Mouse (Mus musculus): ENCODE results near the gene Mrpl2. TPM values are rescaled to one million over a fixed set of nuclear protein-coding genes. Genes with fewer than 3 reads are reported as not detected.

The Mrpl2 gene
- polyA plus RNA-seq, 1 experiment from 2014 or later = 94.8 TPM

- peak; percentile 79 for DNase-seq (ENCODE audit: low spot score)
- H3K27ac ChIP-seq (ENCODE audit: low read depth, low read length) = peak overlapping the region; percentile 88
- H3K4me2 ChIP-seq (replicated peaks; ENCODE audit: low read depth, low read length) = peak overlapping the region; percentile 63
- no peak overlapping the region; the same call in 1 of the 2 replicates for H3K9ac ChIP-seq (ENCODE audit: low read depth, low read length)
- no peaks in the 10 kb centered on the region for H3K9me3 ChIP-seq (ENCODE audit: control insufficient read depth, low read length)
- 2% methylated on average over 12 of the region's 12 CpGs for WGBS
- no peaks in the 10 kb centered on the region for H3K27me3 ChIP-seq (ENCODE audit: control insufficient read depth, insufficient read depth, low read length)
- H3K4me3 ChIP-seq (ENCODE audit: low read depth, low read length) = peak overlapping the region; percentile 95
- H3K36me3 ChIP-seq (ENCODE audit: control insufficient read depth, insufficient read depth, low read length) = no peaks in the 10 kb centered on the region
- peak; percentile 67 for ATAC-seq (ENCODE audit: low FRiP score)
- peaks cover 14% of the 10 kb centered on the region for H3K4me1 ChIP-seq (replicated peaks; ENCODE audit: control insufficient read depth, insufficient read depth, low read length)
Measured at GRCm38 (mm10) chr17:46629685-46630441, 16.2 kb upstream of the Mrpl2 start.

- Histone ChIP-seq H3K4me1 (replicated peaks; ENCODE audit: control insufficient read depth, insufficient read depth, low read length) (no peaks in the 10 kb centered on the region), H3K9ac (ENCODE audit: low read depth, low read length) (no peak overlapping the region), H3K27ac (ENCODE audit: low read depth, low read length) (no peak overlapping the region), H3K36me3 (ENCODE audit: control insufficient read depth, insufficient read depth, low read length) (0 out of 2 replicates have a peak, but pooled peaks cover 3% of the 10 kb centered on the region), H3K4me2 (replicated peaks; ENCODE audit: low read depth, low read length) (no peak overlapping the region), H3K27me3 (ENCODE audit: control insufficient read depth, insufficient read depth, low read length) (no peaks in the 10 kb centered on the region), H3K4me3 (ENCODE audit: low read depth, low read length) (no peak overlapping the region), H3K9me3 (ENCODE audit: control insufficient read depth, low read length) (no peaks in the 10 kb centered on the region)
- ATAC-seq (ENCODE audit: low FRiP score) = peak; percentile 40
- 27% methylated on average over 14 of the region's 15 CpGs for WGBS
- peak; percentile 71 for DNase-seq (ENCODE audit: low spot score)
Measured at GRCm38 (mm10) chr17:46636831-46637523, 9.1 kb upstream of the Mrpl2 start.

- Histone ChIP-seq H3K9me3 (ENCODE audit: control insufficient read depth, low read length) (no peaks in the 10 kb centered on the region), H3K36me3 (ENCODE audit: control insufficient read depth, insufficient read depth, low read length) (0 out of 2 replicates have a peak, but pooled peaks cover 3% of the 10 kb centered on the region), H3K4me3 (ENCODE audit: low read depth, low read length) (no peak overlapping the region), H3K9ac (ENCODE audit: low read depth, low read length) (no peak overlapping the region), H3K4me1 (replicated peaks; ENCODE audit: control insufficient read depth, insufficient read depth, low read length) (no peaks in the 10 kb centered on the region), H3K27me3 (ENCODE audit: control insufficient read depth, insufficient read depth, low read length) (no peaks in the 10 kb centered on the region), H3K4me2 (replicated peaks; ENCODE audit: low read depth, low read length) (no peak overlapping the region), H3K27ac (ENCODE audit: low read depth, low read length) (no peak overlapping the region)
- WGBS = 77% methylated on average over 9 of the region's 9 CpGs
- DNase-seq (ENCODE audit: low spot score) (no peak), ATAC-seq (ENCODE audit: low FRiP score) (no peak)
Measured at GRCm38 (mm10) chr17:46639929-46640328, 6.1 kb upstream of the Mrpl2 start.

- Histone ChIP-seq H3K4me1 (replicated peaks; ENCODE audit: control insufficient read depth, insufficient read depth, low read length) (no peaks in the 10 kb centered on the region), H3K27ac (ENCODE audit: low read depth, low read length) (no peak overlapping the region), H3K9ac (ENCODE audit: low read depth, low read length) (no peak overlapping the region), H3K4me3 (ENCODE audit: low read depth, low read length) (no peak overlapping the region), H3K36me3 (ENCODE audit: control insufficient read depth, insufficient read depth, low read length) (0 out of 2 replicates have a peak, but pooled peaks cover 3% of the 10 kb centered on the region), H3K27me3 (ENCODE audit: control insufficient read depth, insufficient read depth, low read length) (no peaks in the 10 kb centered on the region), H3K4me2 (replicated peaks; ENCODE audit: low read depth, low read length) (no peak overlapping the region), H3K9me3 (ENCODE audit: control insufficient read depth, low read length) (no peaks in the 10 kb centered on the region)
- ATAC-seq (ENCODE audit: low FRiP score) (no peak), DNase-seq (ENCODE audit: low spot score) (no peak)
- WGBS = 91% methylated on average over 17 of the region's 17 CpGs
Measured at GRCm38 (mm10) chr17:46642060-46642459, 4.0 kb upstream of the Mrpl2 start.

- no peak overlapping the region for H3K27ac ChIP-seq (ENCODE audit: low read depth, low read length)
- H3K4me1 ChIP-seq (replicated peaks; ENCODE audit: control insufficient read depth, insufficient read depth, low read length) = no peaks in the 10 kb centered on the region
- H3K9me3 ChIP-seq (ENCODE audit: control insufficient read depth, low read length) = no peaks in the 10 kb centered on the region
- ATAC-seq (ENCODE audit: low FRiP score) (no peak), DNase-seq (ENCODE audit: low spot score) (no peak)
- 89% methylated on average over 12 of the region's 12 CpGs for WGBS
- H3K4me3 ChIP-seq (ENCODE audit: low read depth, low read length) = no peak overlapping the region
- H3K36me3 ChIP-seq (ENCODE audit: control insufficient read depth, insufficient read depth, low read length) = 0 out of 2 replicates have a peak, but pooled peaks cover 6% of the 10 kb centered on the region
- H3K27me3 ChIP-seq (ENCODE audit: control insufficient read depth, insufficient read depth, low read length) = no peaks in the 10 kb centered on the region
- H3K4me2 ChIP-seq (replicated peaks; ENCODE audit: low read depth, low read length) = 0 out of 2 replicates have a peak overlapping the region, but pooled peaks have one; percentile 6
- H3K9ac ChIP-seq (ENCODE audit: low read depth, low read length) = 0 out of 2 replicates have a peak overlapping the region, but pooled peaks have one; percentile 19
Measured at GRCm38 (mm10) chr17:46644152-46644805, 1.8 kb upstream of the Mrpl2 start.

- Histone ChIP-seq H3K4me1 (replicated peaks; ENCODE audit: control insufficient read depth, insufficient read depth, low read length) (0 out of 2 replicates have a peak, but pooled peaks cover 2% of the 10 kb centered on the region), H3K9ac (ENCODE audit: low read depth, low read length) (peak overlapping the region; percentile 57), H3K27ac (ENCODE audit: low read depth, low read length) (no peak overlapping the region), H3K27me3 (ENCODE audit: control insufficient read depth, insufficient read depth, low read length) (no peaks in the 10 kb centered on the region), H3K9me3 (ENCODE audit: control insufficient read depth, low read length) (no peaks in the 10 kb centered on the region), H3K36me3 (ENCODE audit: control insufficient read depth, insufficient read depth, low read length) (0 out of 2 replicates have a peak, but pooled peaks cover 4% of the 10 kb centered on the region), H3K4me2 (replicated peaks; ENCODE audit: low read depth, low read length) (peak overlapping the region; percentile 64), H3K4me3 (ENCODE audit: low read depth, low read length) (peak overlapping the region; percentile 59)
- DNase-seq (ENCODE audit: low spot score) (no peak), ATAC-seq (ENCODE audit: low FRiP score) (0 out of 2 replicates have a peak, but pooled peaks have one; percentile 8)
- WGBS = 17% methylated on average over 11 of the region's 11 CpGs
Measured at GRCm38 (mm10) chr17:46644916-46645475, 1.0 kb upstream of the Mrpl2 start.

GRCm38 (mm10) chr17:46646322-46646662 lies 263 bp downstream of the Mrpl2 start:
- Histone ChIP-seq H3K4me3 (ENCODE audit: low read depth, low read length) (peak overlapping the region; percentile 59), H3K9me3 (ENCODE audit: control insufficient read depth, low read length) (no peaks in the 10 kb centered on the region), H3K36me3 (ENCODE audit: control insufficient read depth, insufficient read depth, low read length) (0 out of 2 replicates have a peak, but pooled peaks cover 3% of the 10 kb centered on the region), H3K9ac (ENCODE audit: low read depth, low read length) (peak overlapping the region; percentile 57), H3K27ac (ENCODE audit: low read depth, low read length) (peak overlapping the region; percentile 42; the same call in 1 of the 2 replicates), H3K4me1 (replicated peaks; ENCODE audit: control insufficient read depth, insufficient read depth, low read length) (peaks cover 6% of the 10 kb centered on the region; the same call in 1 of the 2 replicates), H3K27me3 (ENCODE audit: control insufficient read depth, insufficient read depth, low read length) (no peaks in the 10 kb centered on the region), H3K4me2 (replicated peaks; ENCODE audit: low read depth, low read length) (peak overlapping the region; percentile 80)
- DNase-seq (ENCODE audit: low spot score) = no peak
- ATAC-seq (ENCODE audit: low FRiP score) = no peak; the same call in 1 of the 2 replicates
- WGBS = under 1% methylated on average over 19 of the region's 19 CpGs

GRCm38 (mm10) chr17:46647279-46647678 lies 1.2 kb downstream of the Mrpl2 start:
- Histone ChIP-seq H3K4me3 (ENCODE audit: low read depth, low read length) (no peak overlapping the region), H3K27ac (ENCODE audit: low read depth, low read length) (no peak overlapping the region), H3K9ac (ENCODE audit: low read depth, low read length) (no peak overlapping the region), H3K36me3 (ENCODE audit: control insufficient read depth, insufficient read depth, low read length) (0 out of 2 replicates have a peak, but pooled peaks cover 3% of the 10 kb centered on the region), H3K9me3 (ENCODE audit: control insufficient read depth, low read length) (no peaks in the 10 kb centered on the region), H3K4me1 (replicated peaks; ENCODE audit: control insufficient read depth, insufficient read depth, low read length) (peaks cover 12% of the 10 kb centered on the region; the same call in 1 of the 2 replicates), H3K4me2 (replicated peaks; ENCODE audit: low read depth, low read length) (no peak overlapping the region), H3K27me3 (ENCODE audit: control insufficient read depth, insufficient read depth, low read length) (no peaks in the 10 kb centered on the region)
- DNase-seq (ENCODE audit: low spot score) = no peak
- no peak for ATAC-seq (ENCODE audit: low FRiP score)
- 88% methylated on average over 7 of the region's 7 CpGs for WGBS

All from hindbrain, embryonic 11.5 days (tissue).